Mouse (Mus musculus): ENCODE results near the gene D430042O09Rik. TPM values are rescaled to one million over a fixed set of nuclear protein-coding genes. Genes with fewer than 3 reads are reported as not detected.

D430042O09Rik gene
- polyA plus RNA-seq, 1 experiment from 2014 or later = 8.1 TPM

DNA sequence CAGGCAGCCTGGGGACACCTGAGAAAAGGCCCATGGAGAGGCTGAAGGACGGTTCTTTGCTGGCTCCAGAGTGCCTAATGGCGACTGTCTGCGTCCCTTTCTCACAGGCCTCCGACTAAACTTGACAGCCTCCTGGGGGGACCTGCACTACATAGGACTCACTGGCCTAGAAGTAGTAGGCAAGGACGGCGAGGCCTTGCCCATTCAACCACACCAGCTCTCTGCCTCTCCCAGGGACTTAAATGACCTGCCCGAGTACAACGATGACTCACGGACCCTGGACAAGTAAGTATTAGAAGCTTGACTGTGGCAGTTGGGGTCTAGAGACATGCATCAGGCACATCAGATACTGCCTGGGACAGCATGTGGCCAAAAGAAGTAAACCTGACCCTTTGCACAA lies 152.7 kb downstream of the D430042O09Rik start:
- ATAC-seq = no peak
- no peaks in the 10 kb centered on the region for H3K9me3 ChIP-seq (replicated peaks)
- H3K4me3 ChIP-seq = no peak overlapping the region
- no peak overlapping the region for H3K27ac ChIP-seq
- H3K9ac ChIP-seq = no peak overlapping the region
- H3K27me3 ChIP-seq = no peaks in the 10 kb centered on the region
- no peaks in the 10 kb centered on the region for H3K4me1 ChIP-seq
- no peak overlapping the region for H3K4me2 ChIP-seq
- H3K36me3 ChIP-seq (ENCODE audit: poor library complexity, severe bottlenecking) = peaks cover 5% of the 10 kb centered on the region; the same call in 1 of the 2 replicates
- WGBS = 90% methylated on average over 9 of the region's 9 CpGs

DNA sequence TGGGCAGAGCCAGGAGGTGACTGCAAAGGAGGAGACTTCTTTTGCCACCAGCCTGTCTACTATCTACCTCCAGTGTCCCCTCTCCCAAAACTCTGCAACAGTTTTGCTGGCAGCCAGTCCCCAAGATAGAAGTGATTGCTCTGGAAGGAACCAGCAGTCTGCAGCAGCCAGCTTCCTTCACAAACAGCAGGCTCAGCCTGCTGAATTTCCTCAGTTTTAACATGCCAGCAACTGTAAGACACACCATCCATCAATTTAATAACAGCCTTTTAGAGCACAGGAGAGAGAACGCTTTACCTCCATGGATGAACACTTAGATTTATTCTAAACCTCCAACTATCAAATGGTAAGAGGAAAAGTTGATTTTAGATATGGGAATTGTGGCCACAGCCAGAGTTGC lies 156.3 kb downstream of the D430042O09Rik start:
- no peak overlapping the region for H3K4me3 ChIP-seq
- H3K9ac ChIP-seq = no peak overlapping the region
- ATAC-seq = no peak
- H3K27me3 ChIP-seq = no peaks in the 10 kb centered on the region
- peaks cover 14% of the 10 kb centered on the region; the same call in 1 of the 2 replicates for H3K36me3 ChIP-seq (ENCODE audit: poor library complexity, severe bottlenecking)
- no peak overlapping the region for H3K27ac ChIP-seq
- no peaks in the 10 kb centered on the region for H3K4me1 ChIP-seq
- 88% methylated on average over 1 of the region's 1 CpGs for WGBS
- H3K9me3 ChIP-seq (replicated peaks) = no peaks in the 10 kb centered on the region
- H3K4me2 ChIP-seq = no peak overlapping the region

GRCm38 (mm10) chr7:125865234-125865633 lies 157.5 kb downstream of the D430042O09Rik start:
- Histone ChIP-seq H3K27me3 (no peaks in the 10 kb centered on the region), H3K9ac (no peak overlapping the region), H3K9me3 (replicated peaks) (no peaks in the 10 kb centered on the region), H3K4me1 (peaks cover under 1% of the 10 kb centered on the region; the same call in 1 of the 2 replicates), H3K27ac (no peak overlapping the region), H3K4me2 (no peak overlapping the region), H3K36me3 (ENCODE audit: poor library complexity, severe bottlenecking) (peaks cover 14% of the 10 kb centered on the region; the same call in 1 of the 2 replicates), H3K4me3 (no peak overlapping the region)
- ATAC-seq = no peak
- 75% methylated on average over 11 of the region's 11 CpGs for WGBS

- no peak overlapping the region for H3K4me2 ChIP-seq
- H3K27me3 ChIP-seq = no peaks in the 10 kb centered on the region
- H3K9me3 ChIP-seq (replicated peaks) = no peaks in the 10 kb centered on the region
- no peak for ATAC-seq
- H3K9ac ChIP-seq = no peak overlapping the region
- 91% methylated on average over 3 of the region's 3 CpGs for WGBS
- H3K4me1 ChIP-seq = peaks cover 27% of the 10 kb centered on the region
- peaks cover 9% of the 10 kb centered on the region; the same call in 1 of the 2 replicates for H3K36me3 ChIP-seq (ENCODE audit: poor library complexity, severe bottlenecking)
- H3K27ac ChIP-seq = no peak overlapping the region
- no peak overlapping the region for H3K4me3 ChIP-seq
These were observed 160.9 kb downstream of the D430042O09Rik start for GRCm38 (mm10) chr7:125868570-125868969.

GRCm38 (mm10) chr7:125871404-125872201 lies 163.9 kb downstream of the D430042O09Rik start:
- Histone ChIP-seq H3K27me3 (no peaks in the 10 kb centered on the region), H3K4me2 (peak overlapping the region; percentile 18; the same call in 1 of the 2 replicates), H3K4me1 (peaks cover 27% of the 10 kb centered on the region), H3K9ac (peak overlapping the region; percentile 34; the same call in 1 of the 2 replicates), H3K27ac (peak overlapping the region; percentile 79), H3K36me3 (ENCODE audit: poor library complexity, severe bottlenecking) (peaks cover 4% of the 10 kb centered on the region; the same call in 1 of the 2 replicates), H3K4me3 (no peak overlapping the region), H3K9me3 (replicated peaks) (no peaks in the 10 kb centered on the region)
- WGBS = 16% methylated on average over 12 of the region's 12 CpGs
- peak; percentile 81 for ATAC-seq

GRCm38 (mm10) chr7:125872202-125872580 lies 164.5 kb downstream of the D430042O09Rik start:
- WGBS = 27% methylated on average over 4 of the region's 6 CpGs
- Histone ChIP-seq H3K4me2 (no peak overlapping the region), H3K4me3 (no peak overlapping the region), H3K27ac (peak overlapping the region; percentile 79), H3K36me3 (ENCODE audit: poor library complexity, severe bottlenecking) (peaks cover 4% of the 10 kb centered on the region; the same call in 1 of the 2 replicates), H3K4me1 (peaks cover 27% of the 10 kb centered on the region), H3K9ac (no peak overlapping the region), H3K27me3 (no peaks in the 10 kb centered on the region), H3K9me3 (replicated peaks) (no peaks in the 10 kb centered on the region)
- ATAC-seq = no peak

DNA sequence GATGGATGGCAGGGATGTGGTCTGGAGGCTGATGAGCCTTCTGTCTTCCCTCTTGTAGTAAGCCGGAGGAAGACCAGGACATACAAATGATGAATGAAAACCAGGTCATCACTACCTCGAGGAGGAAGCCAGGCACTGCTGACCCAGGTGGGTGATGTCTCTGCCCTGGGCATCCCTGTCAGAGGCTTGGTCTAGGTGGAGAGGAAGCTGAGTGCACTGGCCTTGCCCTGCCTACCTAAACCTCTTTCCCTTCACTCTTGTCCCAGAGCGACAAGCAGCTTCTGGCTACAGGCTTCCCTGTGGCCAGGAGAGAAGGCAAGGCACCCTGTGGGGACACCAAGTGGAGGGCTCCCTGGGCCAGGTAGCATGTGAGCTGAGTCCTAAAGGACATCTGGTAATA lies 165.2 kb downstream of the D430042O09Rik start:
- WGBS = 95% methylated on average over 3 of the region's 3 CpGs
- H3K9me3 ChIP-seq (replicated peaks) = no peaks in the 10 kb centered on the region
- no peak overlapping the region for H3K9ac ChIP-seq
- H3K27ac ChIP-seq = no peak overlapping the region
- H3K4me3 ChIP-seq = no peak overlapping the region
- H3K4me2 ChIP-seq = no peak overlapping the region
- no peaks in the 10 kb centered on the region for H3K27me3 ChIP-seq
- H3K36me3 ChIP-seq (ENCODE audit: poor library complexity, severe bottlenecking) = peaks cover 4% of the 10 kb centered on the region; the same call in 1 of the 2 replicates
- ATAC-seq = no peak
- H3K4me1 ChIP-seq = peaks cover 27% of the 10 kb centered on the region

GRCm38 (mm10) chr7:125873971-125874495 lies 166.3 kb downstream of the D430042O09Rik start:
- ATAC-seq = no peak
- H3K36me3 ChIP-seq (ENCODE audit: poor library complexity, severe bottlenecking) = no peaks in the 10 kb centered on the region
- WGBS = 88% methylated on average over 6 of the region's 6 CpGs
- no peaks in the 10 kb centered on the region for H3K9me3 ChIP-seq (replicated peaks)
- H3K27ac ChIP-seq = no peak overlapping the region
- H3K4me2 ChIP-seq = no peak overlapping the region
- H3K4me1 ChIP-seq = peaks cover 27% of the 10 kb centered on the region
- no peak overlapping the region for H3K4me3 ChIP-seq
- H3K9ac ChIP-seq = no peak overlapping the region
- no peaks in the 10 kb centered on the region for H3K27me3 ChIP-seq

GRCm38 (mm10) chr7:125878040-125878439 lies 170.4 kb downstream of the D430042O09Rik start:
- ATAC-seq = no peak
- Histone ChIP-seq H3K27ac (no peak overlapping the region), H3K4me2 (no peak overlapping the region), H3K9me3 (replicated peaks) (no peaks in the 10 kb centered on the region), H3K4me1 (no peaks in the 10 kb centered on the region), H3K9ac (no peak overlapping the region), H3K27me3 (no peaks in the 10 kb centered on the region), H3K36me3 (ENCODE audit: poor library complexity, severe bottlenecking) (no peaks in the 10 kb centered on the region), H3K4me3 (no peak overlapping the region)
- 80% methylated on average over 4 of the region's 4 CpGs for WGBS

- ATAC-seq = no peak
- no peaks in the 10 kb centered on the region for H3K9me3 ChIP-seq (replicated peaks)
- no peaks in the 10 kb centered on the region for H3K27me3 ChIP-seq
- no peak overlapping the region for H3K4me2 ChIP-seq
- peaks cover 14% of the 10 kb centered on the region for H3K4me1 ChIP-seq
- H3K9ac ChIP-seq = no peak overlapping the region
- H3K27ac ChIP-seq = no peak overlapping the region
- no peak overlapping the region for H3K4me3 ChIP-seq
- 76% methylated on average over 2 of the region's 2 CpGs for WGBS
- no peaks in the 10 kb centered on the region for H3K36me3 ChIP-seq (ENCODE audit: poor library complexity, severe bottlenecking)
These were observed 175.5 kb downstream of the D430042O09Rik start for GRCm38 (mm10) chr7:125883232-125883631.

GRCm38 (mm10) chr7:125886116-125886680 lies 178.5 kb downstream of the D430042O09Rik start:
- WGBS = 62% methylated on average over 4 of the region's 4 CpGs
- Histone ChIP-seq H3K27ac (no peak overlapping the region), H3K4me1 (peaks cover 14% of the 10 kb centered on the region), H3K9ac (no peak overlapping the region), H3K4me3 (no peak overlapping the region), H3K9me3 (replicated peaks) (no peaks in the 10 kb centered on the region), H3K27me3 (no peaks in the 10 kb centered on the region), H3K36me3 (ENCODE audit: poor library complexity, severe bottlenecking) (no peaks in the 10 kb centered on the region), H3K4me2 (no peak overlapping the region)
- no peak for ATAC-seq

DNA sequence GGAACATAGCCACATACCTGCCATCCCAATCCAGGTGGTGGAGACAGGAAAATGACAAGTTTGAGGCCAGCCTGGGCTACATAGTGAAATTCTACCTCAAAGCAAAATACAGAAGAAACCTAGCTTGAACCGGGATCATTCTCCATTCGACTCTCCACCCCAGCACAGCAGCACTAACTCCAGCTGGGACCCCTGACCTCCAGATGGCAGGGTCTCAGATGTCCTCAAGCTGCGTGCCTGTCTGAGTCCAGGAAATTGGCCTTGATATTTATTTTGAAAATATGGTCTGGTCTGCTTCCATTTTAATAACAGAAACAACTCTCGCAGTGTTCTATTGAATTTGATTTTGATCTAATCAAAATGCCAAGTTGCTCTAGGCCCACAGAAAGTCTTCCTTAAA lies 179.4 kb downstream of the D430042O09Rik start:
- 81% methylated on average over 4 of the region's 4 CpGs for WGBS
- no peak for ATAC-seq
- Histone ChIP-seq H3K4me1 (peaks cover 14% of the 10 kb centered on the region), H3K27ac (no peak overlapping the region), H3K4me3 (no peak overlapping the region), H3K9ac (no peak overlapping the region), H3K9me3 (replicated peaks) (no peaks in the 10 kb centered on the region), H3K27me3 (no peaks in the 10 kb centered on the region), H3K36me3 (ENCODE audit: poor library complexity, severe bottlenecking) (no peaks in the 10 kb centered on the region), H3K4me2 (no peak overlapping the region)
